Mouse (Mus musculus) right cerebral cortex, postnatal 10 days (tissue): ENCODE measurements around the gene Fgfr2.

Experiments used
- DNase-seq, 2 experiments: peaks; one replicate each; pipeline ENCODE4 v3.0.0; 2021; ENCODE audit warnings: low spot score in 2 of 2

The Fgfr2 gene

DNA sequence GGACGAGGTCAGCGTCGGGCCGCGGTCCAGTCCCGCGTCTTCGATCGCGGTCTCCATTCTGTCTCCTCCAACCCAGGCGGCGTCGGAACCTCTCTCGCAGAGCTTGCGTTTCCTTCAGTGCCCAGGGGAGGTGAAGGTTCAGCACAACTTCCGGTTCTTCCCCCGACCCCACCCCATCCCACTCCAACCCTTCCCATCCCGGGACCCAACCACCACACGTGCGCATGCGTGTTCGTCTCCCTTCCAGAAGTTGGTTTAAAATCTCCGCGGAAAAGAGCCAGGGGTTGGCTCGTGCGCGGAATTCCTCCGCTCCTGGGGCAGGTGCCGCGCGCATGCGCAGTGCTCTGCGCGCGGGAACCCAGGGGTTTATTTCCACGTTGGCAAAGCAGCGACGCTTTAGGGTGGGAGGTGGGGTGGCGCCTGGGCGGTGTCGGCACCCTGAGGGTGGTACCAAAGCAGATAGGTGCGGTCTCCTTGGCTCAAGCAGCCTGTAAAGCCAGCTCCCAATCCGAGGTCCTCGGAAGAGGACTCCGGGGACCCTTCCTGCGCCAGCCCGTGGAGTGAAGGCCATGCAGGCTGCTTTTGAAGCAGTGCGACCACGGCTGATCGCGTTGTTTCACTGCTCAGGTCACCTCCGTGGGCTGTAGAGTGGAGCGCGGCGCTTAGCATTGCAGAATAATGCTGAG lies 1760.4 kb downstream of the Fgfr2 start, which contains the start of gene 2310057M21Rik:
Gene 2310057M21Rik, minus strand, starts transcription at position 145 of the 686 bp plus-strand sequence.
- peak; percentile 97 to 98 for DNase-seq

DNA sequence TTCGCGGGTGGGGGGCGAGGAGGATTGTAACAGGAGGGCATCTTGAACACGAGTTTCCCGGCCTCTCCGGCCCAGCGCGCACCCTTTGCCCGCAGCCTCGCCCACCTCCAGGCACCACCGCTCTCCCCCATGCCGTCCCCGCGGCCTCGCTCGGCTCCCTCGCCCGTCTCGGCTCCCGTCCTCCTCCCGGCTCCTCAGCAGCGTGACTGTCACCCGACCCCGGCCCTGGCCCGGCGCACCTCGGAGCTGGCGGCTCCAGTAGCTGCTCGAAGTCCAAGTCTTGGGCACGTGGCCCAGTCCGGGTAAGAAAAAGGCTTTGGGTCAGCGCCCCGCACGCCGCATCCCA lies 1760.9 kb downstream of the Fgfr2 start:
- no peak for DNase-seq

DNA sequence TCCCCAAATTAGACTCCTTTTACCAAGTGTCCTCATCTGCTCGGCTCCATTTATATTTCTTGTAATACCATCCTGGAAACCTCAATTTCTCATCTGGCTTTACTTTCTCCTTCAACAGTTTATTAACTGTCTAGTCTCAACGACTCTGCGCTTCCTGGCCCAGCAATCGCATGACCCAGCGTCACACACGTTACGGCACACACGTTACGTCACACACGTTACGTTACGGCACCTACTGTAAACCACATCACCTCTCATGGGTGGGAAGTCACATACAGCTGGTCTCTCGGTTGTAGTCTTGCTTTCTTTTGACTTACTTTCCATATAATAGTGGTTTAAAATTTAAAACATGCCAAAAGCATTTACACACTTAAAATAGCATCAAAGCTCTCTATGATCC lies 1767.0 kb downstream of the Fgfr2 start:
- no peak for DNase-seq

DNA sequence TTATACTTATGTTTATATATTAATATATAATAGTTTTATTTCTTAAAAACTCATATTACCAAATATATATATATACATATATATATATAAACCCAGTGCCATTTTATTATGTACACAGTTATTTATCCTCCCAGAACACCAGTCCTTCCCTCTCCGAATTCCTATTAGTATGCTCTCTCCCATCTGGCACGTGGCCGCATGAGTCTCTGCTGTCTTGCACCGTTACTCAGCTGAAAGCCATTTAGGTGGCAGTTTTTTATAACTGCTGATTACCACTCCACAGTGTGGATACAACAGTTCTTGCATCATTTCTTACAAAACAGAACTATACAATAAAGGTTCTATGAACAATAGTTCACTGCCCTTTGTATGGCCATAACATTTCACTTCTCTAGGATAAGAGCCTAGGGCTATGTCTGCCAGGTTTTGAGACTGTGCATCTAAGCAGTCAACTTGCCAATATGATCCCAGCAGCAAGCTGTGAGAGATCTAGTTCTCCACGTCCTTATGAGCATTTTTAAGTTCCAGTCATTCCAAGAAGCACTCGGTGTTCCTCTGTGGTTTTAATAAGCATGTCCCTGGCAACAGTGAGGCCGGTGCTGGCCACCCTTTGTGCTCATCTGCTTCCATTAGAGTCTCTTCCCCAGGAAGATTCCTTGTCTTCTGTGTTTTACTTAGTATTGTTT lies 1777.2 kb downstream of the Fgfr2 start:
- DNase-seq, result no peak

DNA sequence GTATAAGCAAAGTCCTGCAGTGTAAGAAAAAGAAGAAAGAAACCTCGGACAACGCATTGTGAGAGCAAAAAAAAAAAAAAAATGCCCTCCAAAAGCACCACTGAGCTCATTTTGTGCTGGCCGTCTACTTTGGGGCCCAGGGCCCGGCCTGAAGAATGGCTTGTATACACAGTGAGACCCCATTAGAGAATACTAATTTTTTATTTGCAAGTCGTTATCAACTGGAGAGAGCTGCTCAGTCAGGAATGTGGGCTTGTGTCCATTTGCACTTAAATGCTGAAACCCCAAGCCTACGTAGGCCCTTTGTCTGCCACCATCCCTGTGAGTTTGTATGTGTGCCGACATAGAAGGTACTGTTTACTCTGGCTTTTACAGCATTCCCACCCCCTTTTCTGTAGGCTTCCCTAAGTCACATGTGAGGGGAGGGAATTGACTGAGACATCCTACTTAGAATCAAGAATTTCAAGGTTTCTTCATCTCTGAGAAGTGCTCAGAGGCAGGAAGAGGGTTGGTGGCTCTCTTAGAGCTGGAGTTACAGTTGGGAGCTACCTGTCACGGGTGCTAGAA lies 1785.6 kb downstream of the Fgfr2 start:
- no peak for DNase-seq

DNA sequence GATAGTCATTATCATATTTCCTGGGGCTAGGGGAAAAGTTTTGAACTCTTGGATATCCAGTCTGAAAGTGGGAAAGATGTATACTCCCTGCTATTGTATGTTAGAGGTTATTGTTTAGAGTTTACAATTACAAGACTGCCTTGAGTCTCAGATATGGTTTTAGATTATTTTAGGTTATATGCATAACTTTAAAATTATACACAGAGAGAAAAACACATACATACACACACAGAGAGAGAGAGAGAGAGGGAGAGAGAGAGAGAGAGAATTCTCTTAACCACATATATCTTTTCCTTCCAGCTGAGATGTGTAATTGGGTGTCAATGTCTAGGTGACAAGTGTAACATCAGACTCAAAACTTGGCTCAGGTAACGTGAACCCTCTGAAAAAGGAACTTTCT lies 1789.6 kb downstream of the Fgfr2 start, which contains the start of gene Fam24a:
Gene Fam24a, plus strand, starts transcription at position 301 of the 400 bp plus-strand sequence.
- DNase-seq, result no peak

DNA sequence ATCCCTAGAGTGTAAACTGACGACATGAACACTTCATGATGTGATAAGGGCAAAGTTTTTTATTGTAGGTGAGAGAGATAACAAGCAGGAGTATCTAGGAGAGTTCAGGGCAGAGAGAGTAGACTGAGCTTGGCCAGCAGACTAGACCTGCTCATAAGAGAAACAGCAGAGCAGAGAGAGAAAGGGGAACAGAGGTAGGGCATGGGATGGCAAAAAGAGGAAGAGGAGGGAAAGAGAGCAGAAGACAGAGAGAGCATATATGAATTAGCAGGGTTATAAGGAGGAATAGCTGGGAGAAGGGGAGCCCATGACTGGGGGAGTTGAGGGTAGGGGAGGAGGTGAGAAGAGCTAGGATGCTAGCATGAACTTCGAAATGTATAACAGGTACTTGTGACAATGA lies 1791.5 kb downstream of the Fgfr2 start:
- DNase-seq, result no peak

DNA sequence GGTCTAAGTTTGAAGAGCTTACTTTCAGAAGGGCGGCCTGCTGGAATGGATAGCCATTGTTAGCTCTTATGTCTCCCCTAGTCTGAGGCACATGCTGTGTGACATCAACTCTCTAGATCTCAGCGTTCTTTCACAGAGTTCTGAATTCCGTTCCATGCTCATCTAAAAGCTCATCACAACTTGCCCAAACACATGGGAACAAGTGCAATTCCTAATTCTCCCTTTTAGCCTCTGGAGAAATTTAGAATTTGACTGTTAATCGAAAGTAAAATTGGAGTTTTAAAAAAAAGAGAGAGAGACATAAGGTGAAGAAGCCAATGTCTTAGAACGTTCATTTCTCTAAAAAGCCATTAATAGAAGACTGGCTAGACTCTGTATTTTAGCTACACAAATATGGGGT lies 1793.7 kb downstream of the Fgfr2 start, which contains the start of gene Fam24b:
Gene Fam24b, minus strand, starts transcription at position 101 of the 400 bp plus-strand sequence.
- DNase-seq, result no peak

DNA sequence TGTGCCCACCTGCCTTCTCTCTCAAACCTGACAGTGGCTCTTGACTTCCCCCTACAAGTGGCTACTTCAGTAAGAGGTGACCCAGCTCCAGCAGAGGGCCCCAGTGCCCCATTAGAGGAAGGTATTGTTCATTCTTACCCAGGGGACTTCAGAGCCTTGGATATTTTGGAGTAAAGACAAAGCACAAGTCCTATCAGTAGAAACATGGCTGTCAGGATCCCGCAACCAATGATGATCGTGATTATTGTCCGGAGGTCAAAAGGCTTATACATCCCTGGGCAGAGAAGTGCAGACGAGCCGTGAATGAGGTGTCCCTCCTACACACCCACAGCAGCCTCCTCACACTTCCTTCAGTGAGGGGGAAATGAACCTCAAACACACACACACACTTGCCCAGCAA lies 1796.1 kb downstream of the Fgfr2 start:
- no peak for DNase-seq

DNA sequence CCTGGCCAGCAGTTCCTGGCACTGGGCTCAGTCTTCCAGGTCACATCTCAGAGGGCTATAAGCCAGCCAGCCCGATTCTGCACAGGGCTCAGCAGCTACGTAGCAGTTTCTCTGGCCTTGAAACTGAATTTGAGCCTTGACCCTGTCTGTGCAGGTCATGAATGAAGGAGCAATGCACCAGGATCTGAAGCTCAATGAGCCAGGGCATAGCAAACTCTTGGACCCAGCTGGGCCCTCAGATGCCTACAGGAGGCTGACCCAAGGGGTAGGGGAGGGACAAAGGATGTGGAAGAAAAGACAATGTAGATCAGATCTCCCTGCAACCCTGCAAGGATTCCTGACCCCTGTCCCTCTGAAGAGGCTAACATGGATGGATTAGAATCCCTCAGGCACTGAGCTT lies 1801.0 kb downstream of the Fgfr2 start, which contains the start of gene Cuzd1:
Gene Cuzd1, minus strand, starts transcription at position 101 of the 400 bp plus-strand sequence.
- DNase-seq, result no peak

DNA sequence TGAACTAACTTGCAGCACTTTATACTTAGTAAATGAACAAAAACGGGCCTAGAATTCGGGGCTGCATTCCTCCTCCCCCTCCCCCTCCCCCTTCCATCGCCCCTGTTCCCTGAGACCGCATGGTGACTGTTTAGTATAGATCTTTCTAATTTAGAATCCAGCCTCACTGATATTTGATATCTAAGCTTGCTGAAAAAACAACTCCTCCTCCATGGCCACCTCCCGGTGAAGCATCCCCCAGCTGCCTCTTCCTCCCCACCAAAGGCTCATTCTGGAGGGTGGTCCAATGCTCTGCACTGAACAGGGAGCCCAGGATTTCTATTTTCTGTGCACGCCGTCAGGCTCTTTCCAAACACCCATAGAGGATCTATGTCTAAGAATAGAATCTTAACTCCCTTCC lies 1804.8 kb downstream of the Fgfr2 start:
- peak; percentile 29 to 33 for DNase-seq

DNA sequence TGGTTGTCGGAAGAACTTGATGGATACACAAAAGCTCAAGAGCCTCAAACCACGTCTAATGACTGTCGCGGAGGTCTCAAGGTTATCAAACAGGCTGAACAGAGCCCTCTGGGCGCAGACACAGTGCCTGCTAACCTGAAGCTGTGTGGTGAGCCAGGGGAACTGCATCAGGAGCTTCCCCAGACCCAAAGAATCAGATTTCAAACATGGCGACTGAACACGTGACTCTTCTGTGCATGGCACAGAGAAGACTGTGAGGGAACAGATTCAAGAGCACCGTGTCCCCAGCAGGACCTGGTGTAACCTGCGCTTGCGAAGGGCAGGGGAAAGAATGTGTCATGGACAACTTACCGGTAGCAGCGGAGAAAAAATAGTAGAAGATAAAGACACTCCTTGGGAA lies 1805.6 kb downstream of the Fgfr2 start:
- DNase-seq, result no peak

DNA sequence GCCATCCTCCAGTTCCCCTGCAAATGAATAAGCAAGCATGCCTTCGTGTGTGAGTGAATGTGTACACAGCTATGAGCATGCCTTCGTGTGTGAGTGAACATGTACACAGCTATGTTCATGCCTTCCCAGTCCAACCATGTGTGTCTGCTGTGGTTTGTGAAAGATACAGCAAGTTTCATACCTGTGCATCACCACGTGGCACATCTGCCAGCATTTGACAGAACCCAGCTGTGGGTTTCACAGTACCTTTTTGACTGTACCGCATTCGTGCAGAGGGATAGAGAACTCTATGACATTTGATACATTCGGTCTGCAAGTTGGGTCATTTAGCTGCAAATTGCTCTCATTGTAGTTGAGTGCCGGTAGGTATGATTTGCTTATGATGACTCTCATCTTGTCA lies 1808.7 kb downstream of the Fgfr2 start:
- no peak for DNase-seq

DNA sequence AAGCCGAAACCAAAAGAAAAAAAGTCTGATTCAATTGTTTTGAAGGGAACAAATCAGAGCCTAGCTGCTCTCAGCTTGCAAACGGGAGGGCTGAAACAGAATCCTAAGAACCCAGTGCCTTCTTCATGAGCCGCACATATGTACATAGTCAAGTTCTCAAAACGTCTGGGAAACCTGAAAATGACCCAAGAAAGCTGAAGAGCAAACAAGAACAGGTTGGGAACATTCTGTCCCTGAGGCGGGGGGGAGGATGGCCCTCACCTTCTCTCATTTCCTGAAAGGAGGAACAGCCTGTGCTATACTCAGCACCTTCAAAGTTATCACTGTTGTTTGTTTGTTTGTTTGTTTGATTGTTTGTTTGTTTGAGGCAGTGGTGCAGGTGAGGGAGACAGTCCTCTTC lies 1816.4 kb downstream of the Fgfr2 start:
- no peak for DNase-seq

DNA sequence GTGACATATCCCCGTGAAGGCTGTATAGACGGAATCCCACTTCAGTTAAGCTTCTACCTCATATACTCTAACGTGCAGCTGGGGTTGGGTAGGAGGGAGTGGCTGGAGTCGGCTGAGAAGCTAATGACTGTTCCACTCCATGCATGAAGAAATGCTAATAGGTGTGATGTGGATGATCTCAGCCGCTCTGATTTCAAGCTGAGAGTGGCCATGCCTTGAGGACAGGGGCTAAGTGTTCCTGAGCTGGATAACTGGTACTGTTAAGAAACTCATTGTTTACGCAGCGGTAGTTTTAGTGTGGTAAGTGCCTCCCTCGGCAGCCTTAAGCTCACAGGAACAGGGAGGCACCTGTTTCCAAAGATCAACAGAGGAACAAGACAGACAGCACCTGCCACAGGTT lies 1819.8 kb downstream of the Fgfr2 start:
- DNase-seq, result no peak

DNA sequence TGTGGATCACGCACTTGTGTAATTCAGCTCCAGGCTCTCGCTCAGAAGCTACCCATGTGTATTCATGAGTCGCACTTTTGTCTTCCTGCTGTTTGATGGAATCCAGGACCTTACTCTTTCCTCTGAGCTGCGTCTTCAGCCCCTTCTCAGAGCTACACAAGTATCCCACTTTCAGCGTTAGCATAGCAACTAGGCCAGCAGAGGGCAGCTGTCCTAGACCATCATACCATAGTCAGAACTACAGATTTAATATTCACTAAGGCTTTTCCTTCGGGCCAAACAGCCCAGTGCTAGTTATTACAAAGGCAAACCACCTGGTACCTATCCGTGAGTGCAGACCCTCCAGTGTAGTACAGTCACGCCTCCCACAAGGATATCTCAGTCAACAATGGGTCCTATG lies 1826.0 kb downstream of the Fgfr2 start:
- DNase-seq, result no peak

DNA sequence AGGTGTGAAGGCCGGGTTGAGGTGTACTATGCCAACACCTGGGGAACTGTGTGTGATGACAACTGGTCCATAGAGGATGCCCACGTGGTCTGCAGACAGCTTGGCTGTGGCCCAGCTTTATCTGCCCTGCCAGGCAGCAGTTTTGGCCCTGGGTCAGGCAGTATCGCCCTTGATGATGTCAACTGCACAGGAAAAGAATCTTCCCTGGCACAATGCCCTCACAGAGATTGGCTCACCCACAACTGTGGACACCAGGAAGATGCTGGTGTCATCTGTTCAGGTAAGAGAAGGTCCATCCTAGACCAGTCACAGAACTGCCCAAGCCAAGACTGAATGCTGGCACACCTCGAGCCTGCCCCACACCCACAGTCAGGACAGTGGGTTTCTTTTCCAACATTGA lies 1857.3 kb downstream of the Fgfr2 start:
- no peak for DNase-seq

DNA sequence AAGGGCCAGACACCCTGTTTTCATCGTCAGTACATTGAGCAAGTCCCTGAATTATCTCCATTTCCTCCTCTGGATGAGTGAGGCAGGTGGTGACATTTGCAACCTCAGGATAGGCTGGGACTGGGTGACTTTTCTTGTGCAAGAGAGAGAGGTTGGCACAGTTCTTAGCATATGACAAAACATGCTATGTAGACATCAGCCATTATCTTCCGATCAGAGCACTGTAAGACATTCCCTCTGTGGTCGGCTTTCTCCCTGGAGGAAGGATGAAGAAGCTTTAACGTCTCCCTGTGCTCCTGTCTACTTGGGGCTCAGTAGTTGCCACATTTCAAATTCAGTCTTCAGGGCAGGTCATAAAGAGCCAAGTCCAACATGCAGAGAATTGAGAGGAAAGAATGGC lies 1858.9 kb downstream of the Fgfr2 start:
- no peak for DNase-seq

DNA sequence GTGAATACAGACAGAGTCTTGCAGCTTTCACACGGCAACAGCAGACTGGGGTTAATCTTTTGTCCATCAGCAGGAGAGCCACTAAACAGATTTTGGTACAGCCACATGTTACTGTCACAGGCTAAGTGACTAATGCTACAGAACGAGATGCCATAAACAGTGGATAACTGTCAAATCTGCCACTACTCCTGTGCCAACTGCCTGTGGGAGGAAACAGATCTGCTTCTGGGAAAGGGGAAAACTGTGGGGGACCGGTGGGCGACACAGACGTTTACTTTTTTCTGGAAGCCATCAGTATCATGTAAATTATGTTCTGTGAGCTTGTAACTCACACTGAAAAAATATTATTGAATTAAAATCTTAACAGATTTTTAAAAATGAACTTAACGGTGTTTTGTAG lies 1862.2 kb downstream of the Fgfr2 start:
- DNase-seq, result peak; percentile 34 to 41

DNA sequence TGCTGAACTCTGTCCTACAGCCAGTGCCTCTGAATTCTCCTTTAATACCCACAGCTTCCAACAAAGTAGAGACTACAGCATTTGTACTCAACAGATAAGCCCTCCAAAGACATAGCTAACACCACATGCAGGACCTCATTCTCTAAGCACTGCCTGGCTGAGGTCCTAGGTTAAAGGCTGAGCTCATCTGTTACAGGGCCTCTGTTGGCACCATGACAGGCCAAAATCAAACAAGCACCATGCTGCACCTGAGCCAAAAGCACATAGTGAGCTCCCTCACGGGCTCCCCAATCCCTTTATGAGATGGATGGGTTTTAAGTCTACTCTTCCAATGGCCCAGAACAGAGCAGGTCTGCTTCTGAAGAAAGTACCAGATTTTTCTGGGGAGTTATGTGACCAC lies 1865.8 kb downstream of the Fgfr2 start:
- DNase-seq, result no peak

DNA sequence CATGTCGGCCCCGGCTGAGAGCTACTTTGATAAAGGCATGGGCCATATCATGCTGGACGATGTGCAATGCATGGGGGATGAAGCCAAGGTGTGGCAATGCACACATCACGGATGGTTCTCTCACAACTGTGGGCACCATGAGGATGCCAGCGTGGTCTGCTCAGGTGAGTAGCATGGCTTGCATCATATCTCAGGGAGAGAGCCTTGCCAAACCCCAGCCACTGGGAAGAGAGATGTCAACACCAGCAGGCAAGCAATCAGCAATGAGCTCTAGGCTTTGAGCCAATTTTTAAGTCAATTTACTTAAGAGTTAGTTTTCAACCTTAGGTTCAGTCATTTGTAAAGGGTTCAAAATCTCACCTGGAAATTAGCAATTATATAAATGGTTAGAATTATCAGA lies 1866.3 kb downstream of the Fgfr2 start:
- no peak for DNase-seq

DNA sequence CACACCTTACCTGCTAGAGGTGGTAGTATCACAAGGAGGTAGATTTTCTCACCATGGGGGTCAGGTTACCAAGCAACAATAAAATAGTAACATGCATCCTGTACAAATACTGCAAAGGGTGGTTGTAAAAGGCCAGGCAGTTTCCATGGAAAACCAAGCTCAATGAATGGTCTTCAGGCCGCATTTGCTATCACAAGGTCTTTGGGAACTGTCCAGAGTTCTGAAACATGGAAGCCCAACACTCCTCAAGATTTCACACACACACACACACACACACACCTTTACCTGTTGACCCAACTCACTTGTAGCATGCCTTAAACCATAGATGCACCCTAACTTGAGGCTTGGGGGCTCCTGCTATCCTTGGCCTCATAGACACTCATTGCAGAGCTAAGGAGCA lies 1878.2 kb downstream of the Fgfr2 start:
- DNase-seq, result no peak

DNA sequence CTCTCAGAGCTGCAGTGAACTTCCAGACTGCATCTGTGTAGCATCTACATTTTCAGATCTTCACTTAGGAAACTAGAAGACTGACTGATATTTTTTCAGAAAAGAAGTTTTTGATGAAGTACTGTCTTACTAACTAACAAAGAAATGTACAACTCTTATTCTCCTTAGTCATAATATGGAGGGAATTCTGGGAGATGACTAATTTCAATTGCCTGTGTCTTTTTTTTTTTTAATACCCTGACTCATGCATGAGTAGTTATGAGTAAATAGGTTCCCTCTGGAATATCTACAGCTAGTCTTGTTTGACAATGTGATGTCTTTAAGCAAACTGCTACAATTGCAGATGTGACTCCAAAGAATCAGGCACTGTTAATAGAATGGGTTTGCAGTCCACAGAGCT lies 1887.1 kb downstream of the Fgfr2 start:
- no peak for DNase-seq
